Mouse (Mus musculus): ENCODE measurements around the gene Pappa2. TPM values are rescaled to one million over a fixed set of nuclear protein-coding genes. Genes with fewer than 3 reads are reported as not detected.

The Pappa2 gene
- polyA plus RNA-seq, 1 experiment = not detected

DNA sequence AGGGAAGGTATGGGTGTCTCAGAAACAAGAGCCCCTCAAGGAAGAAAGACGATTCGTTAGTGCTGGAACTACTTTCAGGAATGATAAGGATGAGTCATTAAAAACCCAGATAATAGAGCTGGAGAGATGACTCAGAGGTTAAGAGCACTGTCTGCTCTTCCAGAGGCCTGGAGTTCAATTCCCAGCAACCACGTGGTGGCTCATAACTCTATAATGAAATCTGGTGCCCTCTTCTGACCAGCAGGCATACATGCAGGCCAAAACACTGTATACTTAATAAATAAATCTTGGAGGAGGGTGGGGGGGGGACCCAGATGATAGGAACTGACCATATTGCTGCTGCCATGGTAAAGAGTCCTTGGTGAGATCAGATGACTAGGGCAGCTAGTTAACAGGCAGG is 282.9 kb downstream of the Pappa2 start:
- H3K27me3 ChIP-seq (replicated peaks) = no peaks in the 10 kb centered on the region
- peaks cover 5% of the 10 kb centered on the region; the same call in 1 of the 2 replicates for H3K9me3 ChIP-seq
- H3K36me3 ChIP-seq (replicated peaks; ENCODE audit: low read length) = no peaks in the 10 kb centered on the region
- H3K4me1 ChIP-seq = no peaks in the 10 kb centered on the region
- H3K4me3 ChIP-seq (replicated peaks) = no peak overlapping the region
- TF ChIP-seq FLI1 (IDR thresholded peaks at IDR 0.05; ENCODE audit: low read length) (no peak), GATA1 (IDR thresholded peaks at IDR 0.05; ENCODE audit: borderline replicate concordance, low read length) (no peak)

DNA sequence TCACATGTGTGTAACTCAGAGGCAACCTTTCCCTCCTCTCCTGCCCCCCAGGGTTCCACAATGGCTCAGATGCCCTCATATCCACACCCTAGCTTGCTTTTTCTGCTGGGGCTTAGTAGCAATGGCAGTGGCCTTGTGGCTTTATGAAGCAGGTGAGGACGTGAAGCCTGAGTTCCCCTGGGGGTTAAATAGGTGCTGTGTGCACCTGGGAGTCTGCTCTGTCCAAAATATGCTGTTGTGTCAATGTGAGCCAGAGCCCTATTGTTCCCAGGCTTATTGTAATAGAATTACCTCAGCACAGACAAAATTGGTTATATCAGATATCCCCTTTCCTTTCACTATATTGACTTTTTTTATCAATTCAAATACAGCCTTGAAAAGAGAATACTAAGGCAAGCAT is 292.6 kb downstream of the Pappa2 start:
- Histone ChIP-seq H3K9me3 (0 out of 2 replicates have a peak, but pooled peaks cover 4% of the 10 kb centered on the region), H3K4me3 (replicated peaks) (no peak overlapping the region), H3K4me1 (no peaks in the 10 kb centered on the region), H3K27me3 (replicated peaks) (no peaks in the 10 kb centered on the region), H3K36me3 (replicated peaks; ENCODE audit: low read length) (no peaks in the 10 kb centered on the region)
- TF ChIP-seq FLI1 (IDR thresholded peaks at IDR 0.05; ENCODE audit: low read length) = no peak
- no peak for TF ChIP-seq GATA1 (IDR thresholded peaks at IDR 0.05; ENCODE audit: borderline replicate concordance, low read length)

DNA sequence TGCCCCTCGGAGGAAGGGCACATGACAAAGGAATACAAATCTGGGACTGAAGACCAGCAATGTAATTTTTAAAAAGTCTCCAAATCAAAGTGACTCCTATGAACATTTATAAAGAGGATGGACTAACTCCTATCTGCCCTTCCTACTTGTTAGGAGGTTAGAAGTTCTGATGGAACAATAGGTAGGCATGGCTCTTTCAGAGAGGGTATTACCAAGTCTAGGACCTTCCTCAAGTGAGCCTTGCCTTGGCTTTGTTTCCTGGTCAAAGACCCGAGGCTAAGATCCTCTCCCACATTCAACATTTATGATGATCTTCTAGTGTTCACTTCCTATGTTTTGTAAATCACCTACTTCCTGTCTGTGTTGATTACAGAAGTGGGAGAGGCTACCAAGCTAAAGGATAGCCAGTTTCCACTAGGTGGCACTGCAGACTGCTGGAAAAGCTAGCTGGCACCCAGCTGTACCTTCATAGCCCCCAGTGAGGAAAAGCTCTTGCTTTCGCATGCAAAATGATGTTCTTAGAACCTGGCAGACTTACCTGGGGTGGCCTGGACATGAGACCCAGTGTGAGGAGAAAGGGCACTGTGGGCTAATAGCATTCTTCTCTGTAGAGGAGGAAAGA is 310.2 kb downstream of the Pappa2 start:
- Histone ChIP-seq H3K27me3 (replicated peaks) (no peaks in the 10 kb centered on the region), H3K4me3 (replicated peaks) (no peak overlapping the region), H3K4me1 (no peaks in the 10 kb centered on the region), H3K36me3 (replicated peaks; ENCODE audit: low read length) (no peaks in the 10 kb centered on the region), H3K9me3 (no peaks in the 10 kb centered on the region)
- TF ChIP-seq GATA1 (IDR thresholded peaks at IDR 0.05; ENCODE audit: borderline replicate concordance, low read length) = no peak
- TF ChIP-seq FLI1 (IDR thresholded peaks at IDR 0.05; ENCODE audit: low read length) = no peak

DNA sequence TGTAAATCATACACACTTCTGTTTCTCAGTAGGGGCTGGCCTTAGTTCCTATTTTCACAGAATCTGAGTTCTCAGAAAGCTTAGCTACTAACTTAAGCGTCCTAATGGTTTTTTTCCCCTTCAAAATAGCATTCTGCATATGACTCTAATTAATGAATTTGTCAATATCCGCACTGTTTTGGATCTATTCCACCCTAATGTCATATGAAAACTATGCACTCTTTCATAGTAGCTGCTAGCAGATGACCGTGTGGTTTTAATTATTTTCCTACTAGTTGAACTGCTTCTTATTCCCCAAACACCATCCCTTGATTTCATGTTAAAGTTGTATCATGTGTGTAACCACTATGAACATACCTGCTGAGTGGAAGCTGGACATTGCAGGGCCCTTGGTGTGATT is 314.3 kb downstream of the Pappa2 start:
- Histone ChIP-seq H3K36me3 (replicated peaks; ENCODE audit: low read length) (no peaks in the 10 kb centered on the region), H3K9me3 (no peaks in the 10 kb centered on the region), H3K4me3 (replicated peaks) (no peak overlapping the region), H3K4me1 (no peaks in the 10 kb centered on the region), H3K27me3 (replicated peaks) (no peaks in the 10 kb centered on the region)
- TF ChIP-seq FLI1 (IDR thresholded peaks at IDR 0.05; ENCODE audit: low read length) = no peak
- TF ChIP-seq GATA1 (IDR thresholded peaks at IDR 0.05; ENCODE audit: borderline replicate concordance, low read length) = no peak

Data from megakaryocyte, embryonic 14.5 days (primary cell).